Mouse (Mus musculus): Measurements from ENCODE around the gene Cox4i1. TPM values are rescaled to one million over a fixed set of nuclear protein-coding genes. Genes with fewer than 3 reads are reported as not detected.

The Cox4i1 gene
- polyA plus RNA-seq, 1 experiment from 2014 or later = 903 TPM

GRCm38 (mm10) chr8:120723025-120723424, 55.0 kb downstream of the Cox4i1 start:
- Histone ChIP-seq H3K9me3 (no peaks in the 10 kb centered on the region), H3K4me3 (no peak overlapping the region), H3K27me3 (no peaks in the 10 kb centered on the region), H3K27ac (no peak overlapping the region), H3K9ac (no peak overlapping the region), H3K4me1 (no peaks in the 10 kb centered on the region), H3K36me3 (no peaks in the 10 kb centered on the region), H3K4me2 (no peak overlapping the region)
- 70% methylated on average over 6 of the region's 6 CpGs for WGBS
- ATAC-seq (ENCODE audit: insufficient number of reproducible peaks, low FRiP score, low TSS enrichment, low read depth) = no peak

Other genes starting within 250 kb of the Cox4i1 start
- 81.4 and 85.2 TPM in 2 replicates for gene Gins2, start 78.9 kb upstream of the Cox4i1 start, polyA plus RNA-seq (2015; fragmentation: Nextera tagmentation; extraction: Ambion mirVana)
- gene 1190005I06Rik, start 20.6 kb upstream of the Cox4i1 start, polyA plus RNA-seq (2015; fragmentation: Nextera tagmentation; extraction: Ambion mirVana) = 7.7 and 9.9 TPM in 2 replicates
- 2.2 and 5.0 TPM in 2 replicates for gene Gm27021, start 143 bp upstream of the Cox4i1 start, polyA plus RNA-seq (2015; fragmentation: Nextera tagmentation; extraction: Ambion mirVana)
- 205 and 218 TPM in 2 replicates for gene Emc8, start 351 bp downstream of the Cox4i1 start, polyA plus RNA-seq (2015; fragmentation: Nextera tagmentation; extraction: Ambion mirVana)
- gene Irf8, start 68.1 kb downstream of the Cox4i1 start, polyA plus RNA-seq (2015; fragmentation: Nextera tagmentation; extraction: Ambion mirVana) = 5.9 and 8.8 TPM in 2 replicates

Data from limb, embryonic 15.5 days (tissue).